Mouse (Mus musculus): ENCODE data around the gene Maea.
"Not testable (repeated sequence)": the region's sequence is repeated elsewhere in the genome, so short reads cannot be mapped to it uniquely, and the experiment has no call there.

- not testable (repeated sequence) for TF ChIP-seq CTCF, POLR2A (IDR thresholded peaks at IDR 0.05; ENCODE audit: insufficient read depth, low read depth, low read length)
Measured at GRCm38 (mm10) chr5:33342248-33342647, 6.9 kb downstream of the Maea start.
